Mouse (Mus musculus): ENCODE measurements around the gene Il1rapl1.

- no peak for TF ChIP-seq SIN3A (IDR thresholded peaks at IDR 0.05; ENCODE audit: low read length)
- no peak for TF ChIP-seq CTCF (conservative IDR thresholded peaks at IDR 0.05 in 1 of 2, IDR thresholded peaks at IDR 0.05 in 1 of 2; ENCODE audit: low read depth in 2 of 2, low read length in 2 of 2)
Observed at GRCm38 (mm10) chrX:87891916-87892315, 223.5 kb downstream of the Il1rapl1 start.

All from CH12.LX (cell line).